Mouse (Mus musculus) embryonic facial prominence, embryonic 15.5 days (tissue): ENCODE data around the gene Myh8. TPM values are rescaled to one million over a fixed set of nuclear protein-coding genes. Genes with fewer than 3 reads are reported as not detected.

ENCODE experiments used
- polyA plus RNA-seq: library from polyadenylated mRNA; unstranded; fragments of >200 nt; fragmentation: Nextera tagmentation; extraction: Ambion mirVana; gene quantifications from 2 replicates; pipeline ENCODE4 v1.2.1, GENCODE M21; 2015

The Myh8 gene
- polyA plus RNA-seq, 1 experiment from 2014 or later: 55.8 TPM

Other genes with a start within 250 kb of the Myh8 start
- 33.9 and 35.4 TPM in 2 replicates for gene Adprm, start 224.5 kb upstream of the Myh8 start, polyA plus RNA-seq
- 16.7 and 17.0 TPM in 2 replicates for gene Sco1, start 224.5 kb upstream of the Myh8 start, polyA plus RNA-seq
- gene Myh3, start 198.8 kb upstream of the Myh8 start, polyA plus RNA-seq: 150 and 219 TPM in 2 replicates
- gene Myh2, start 106.1 kb upstream of the Myh8 start, polyA plus RNA-seq: 0.24 and 0.44 TPM in 2 replicates
- 0.75 and 1.0 TPM in 2 replicates for gene Myh1, start 77.1 kb upstream of the Myh8 start, polyA plus RNA-seq
- gene Myh4, start 39.1 kb upstream of the Myh8 start, polyA plus RNA-seq: 0.18 and 0.20 TPM in 2 replicates
- gene Myh13, start 44.5 kb downstream of the Myh8 start, polyA plus RNA-seq: 0.08 and 0.11 TPM in 2 replicates
- gene Gas7, start 178.3 kb downstream of the Myh8 start, polyA plus RNA-seq: 24.4 and 25.0 TPM in 2 replicates